23 mouse cellular contexts compared by ENCODE assay signal in genomic region chr2:59166976-59167375, GRCm38 (mm10). TPM values are rescaled to one million over a fixed set of nuclear protein-coding genes. Genes with fewer than 3 reads are reported as not detected.
A peak's percentile ranks its signal among the peaks of the same experiment; 100 is the strongest.
DNase-seq lines count a peak whose midpoint lies in the region; ATAC-seq lines count a peak whose summit lies in the region.
"Had no signal": no experiment of that assay in that cellular context is flagged by ENCODE, and none has a peak within 500 bp of the region (broad histone marks: within the 10 kb centered on the region; RNA-seq: fewer than 3 reads in every experiment).

No protein-coding gene starts in this region.

- no peak overlapping the region for H3K9ac ChIP-seq in kidney, embryonic 16.5 days (replicated peaks; ENCODE audit: low read length)
- no peak overlapping the region for H3K9ac ChIP-seq in liver, embryonic 13.5 days
- H3K9ac ChIP-seq in liver, embryonic 12.5 days = no peak overlapping the region
- H3K9ac ChIP-seq in stomach, embryonic 16.5 days (ENCODE audit: low read length) = no peak overlapping the region
- H3K9ac ChIP-seq: forebrain, embryonic 13.5 days; heart, embryonic 15.5 days; hindbrain, embryonic 15.5 days; limb, embryonic 13.5 days; liver, embryonic 15.5 days; midbrain, embryonic 13.5 days had no signal

- no peaks in the 10 kb centered on the region for H3K36me3 ChIP-seq in kidney, embryonic 16.5 days (ENCODE audit: insufficient read depth, low read length)
- H3K36me3 ChIP-seq in liver, embryonic 13.5 days = no peaks in the 10 kb centered on the region
- no peaks in the 10 kb centered on the region for H3K36me3 ChIP-seq in liver, embryonic 12.5 days
- no peaks in the 10 kb centered on the region for H3K36me3 ChIP-seq in stomach, embryonic 16.5 days (ENCODE audit: control insufficient read depth, insufficient read depth, low read length)
- H3K36me3 ChIP-seq: heart, embryonic 15.5 days; hindbrain, embryonic 15.5 days; limb, embryonic 13.5 days; liver, embryonic 15.5 days; midbrain, embryonic 13.5 days had no signal

- no peak overlapping the region for H3K4me2 ChIP-seq in kidney, embryonic 16.5 days (replicated peaks; ENCODE audit: low read depth, low read length)
- H3K4me2 ChIP-seq in liver, embryonic 13.5 days = no peak overlapping the region
- no peak overlapping the region for H3K4me2 ChIP-seq in liver, embryonic 12.5 days
- H3K4me2 ChIP-seq in stomach, embryonic 16.5 days (ENCODE audit: low read depth, low read length) = no peak overlapping the region
- H3K4me2 ChIP-seq: forebrain, embryonic 13.5 days; heart, embryonic 15.5 days; hindbrain, embryonic 15.5 days; limb, embryonic 13.5 days; liver, embryonic 15.5 days; midbrain, embryonic 13.5 days had no signal

- peak; percentile 85 for DNase-seq in kidney, adult 9 months
- no peak for DNase-seq in liver, embryonic 13.5 days
- DNase-seq in thymus, postnatal 14 days = no peak
- DNase-seq in frontal cortex, postnatal 10 days (ENCODE audit: low spot score in 2 of 2) = no peak
- DNase-seq: adrenal gland, postnatal 10 days; cerebellum, adult 18-20 months; cerebellum, postnatal 36 days; embryo, embryonic 11 days; lung, postnatal 10 days; right cerebral cortex, postnatal 14 days; spleen, adult 18-20 months; thymus, postnatal 4 days had no signal

- peaks cover 44% of the 10 kb centered on the region for H3K4me1 ChIP-seq in kidney, embryonic 16.5 days (ENCODE audit: insufficient read depth, low read length)
- peaks cover 46% of the 10 kb centered on the region for H3K4me1 ChIP-seq in liver, embryonic 13.5 days (replicated peaks)
- peaks cover 43% of the 10 kb centered on the region for H3K4me1 ChIP-seq in liver, embryonic 12.5 days
- peaks cover 33% of the 10 kb centered on the region for H3K4me1 ChIP-seq in stomach, embryonic 16.5 days (ENCODE audit: control insufficient read depth, insufficient read depth, low read length)

- no peak overlapping the region for H3K4me3 ChIP-seq in kidney, embryonic 16.5 days (ENCODE audit: low read length)
- H3K4me3 ChIP-seq in liver, embryonic 13.5 days (replicated peaks) = no peak overlapping the region
- H3K4me3 ChIP-seq in liver, embryonic 12.5 days = no peak overlapping the region
- H3K4me3 ChIP-seq in stomach, embryonic 16.5 days (replicated peaks; ENCODE audit: low read length) = no peak overlapping the region
- H3K4me3 ChIP-seq: forebrain, embryonic 13.5 days; heart, embryonic 15.5 days; hindbrain, embryonic 15.5 days; layer of hippocampus, adult 2 months; limb, embryonic 13.5 days; liver, embryonic 15.5 days; midbrain, embryonic 13.5 days had no signal

- WGBS in kidney, embryonic 16.5 days = 64% methylated on average over 4 of the region's 4 CpGs
- 55% methylated on average over 4 of the region's 4 CpGs for WGBS in liver, embryonic 13.5 days (ENCODE audit: insufficient replicate concordance)
- whole genome bisulfite sequencing in liver, embryonic 12.5 days (ENCODE audit: insufficient replicate concordance) = 69% methylated on average over 4 of the region's 4 CpGs
- 69% methylated on average over 4 of the region's 4 CpGs for WGBS in stomach, embryonic 16.5 days

- no peaks in the 10 kb centered on the region for H3K9me3 ChIP-seq in kidney, embryonic 16.5 days (ENCODE audit: low read length)
- no peaks in the 10 kb centered on the region for H3K9me3 ChIP-seq in liver, embryonic 13.5 days (replicated peaks)
- H3K9me3 ChIP-seq in liver, embryonic 12.5 days (replicated peaks) = no peaks in the 10 kb centered on the region
- no peaks in the 10 kb centered on the region for H3K9me3 ChIP-seq in stomach, embryonic 16.5 days (replicated peaks; ENCODE audit: control insufficient read depth, low read length)
- H3K9me3 ChIP-seq: forebrain, embryonic 13.5 days; heart, embryonic 15.5 days; hindbrain, embryonic 15.5 days; limb, embryonic 13.5 days; liver, embryonic 15.5 days; midbrain, embryonic 13.5 days had no signal

- H3K27ac ChIP-seq in kidney, embryonic 16.5 days (ENCODE audit: low read length) = no peak overlapping the region
- H3K27ac ChIP-seq in liver, embryonic 13.5 days = no peak overlapping the region
- no peak overlapping the region for H3K27ac ChIP-seq in liver, embryonic 12.5 days
- peak overlapping the region; percentile 79 for H3K27ac ChIP-seq in stomach, embryonic 16.5 days (ENCODE audit: low read length)
- H3K27ac ChIP-seq: forebrain, embryonic 13.5 days; heart, embryonic 15.5 days; hindbrain, embryonic 15.5 days; layer of hippocampus, adult 2 months; limb, embryonic 13.5 days; liver, embryonic 15.5 days; midbrain, embryonic 13.5 days had no signal

- H3K27me3 ChIP-seq in kidney, embryonic 16.5 days (ENCODE audit: insufficient read depth, low read length) = no peaks in the 10 kb centered on the region
- 0 out of 2 replicates have a peak, but pooled peaks cover under 1% of the 10 kb centered on the region for H3K27me3 ChIP-seq in liver, embryonic 13.5 days
- H3K27me3 ChIP-seq in liver, embryonic 12.5 days (replicated peaks) = no peaks in the 10 kb centered on the region
- no peaks in the 10 kb centered on the region for H3K27me3 ChIP-seq in stomach, embryonic 16.5 days (ENCODE audit: control insufficient read depth, insufficient read depth, low read length)
- H3K27me3 ChIP-seq: forebrain, embryonic 13.5 days; heart, embryonic 15.5 days; hindbrain, embryonic 15.5 days; limb, embryonic 13.5 days; midbrain, embryonic 13.5 days had no signal

- ATAC-seq in kidney, embryonic 16.5 days (ENCODE audit: low FRiP score, low TSS enrichment) = no peak
- ATAC-seq in liver, embryonic 13.5 days (ENCODE audit: low read depth) = 0 out of 2 replicates have a peak, but pooled peaks have one; percentile 19
- no peak for ATAC-seq in liver, embryonic 12.5 days
- peak; percentile 40 for ATAC-seq in activated CD4-positive, CD25-positive, alpha-beta regulatory T cell, adult 4 months
- ATAC-seq in stomach, embryonic 16.5 days (ENCODE audit: insufficient read depth, low FRiP score) = no peak
- ATAC-seq: forebrain, embryonic 13.5 days; midbrain, embryonic 13.5 days had no signal

RNA-seq across cellular contexts. Expression of gene Pkp4, which starts 6.3 kb away (rescaled TPM):
- polyA plus RNA-seq in kidney, embryonic 16.5 days (2015; fragmentation: Nextera tagmentation; extraction: Ambion mirVana) = 23.5 and 27.6 TPM in 2 replicates
- 5.8 and 6.3 TPM in 2 replicates for polyA plus RNA-seq in liver, embryonic 13.5 days (2015; fragmentation: Nextera tagmentation; extraction: Ambion mirVana)
- polyA plus RNA-seq in liver, embryonic 12.5 days (2016; fragmentation: Nextera tagmentation; extraction: Ambion mirVana) = 7.4 and 7.6 TPM in 2 replicates
- 10 to 100 TPM in 1 of 2 experiments, 1 to 10 TPM in 1; 9.4 to 12.0 TPM for polyA plus RNA-seq in activated CD4-positive, CD25-positive, alpha-beta regulatory T cell, adult 4 months (2017; shearing (Covaris generic))
- polyA plus RNA-seq in stomach, embryonic 16.5 days (2015; fragmentation: Nextera tagmentation; extraction: Ambion mirVana) = 30.0 and 32.6 TPM in 2 replicates

RNA-seq across cellular contexts. Expression of gene Ccdc148, which starts 6.5 kb away (rescaled TPM):
- 1.4 and 1.6 TPM in 2 replicates for polyA plus RNA-seq in kidney, embryonic 16.5 days (2015; fragmentation: Nextera tagmentation; extraction: Ambion mirVana)
- 0.20 and 0.25 TPM in 2 replicates for polyA plus RNA-seq in liver, embryonic 13.5 days (2015; fragmentation: Nextera tagmentation; extraction: Ambion mirVana)
- polyA plus RNA-seq in liver, embryonic 12.5 days (2016; fragmentation: Nextera tagmentation; extraction: Ambion mirVana) = 0.11 and 0.17 TPM in 2 replicates
- 1 to 10 TPM in 1 of 2 experiments, under 1 TPM in 1; 0.86 to 1.1 TPM for polyA plus RNA-seq in activated CD4-positive, CD25-positive, alpha-beta regulatory T cell, adult 4 months (2017; shearing (Covaris generic))
- 0.93 and 1.4 TPM in 2 replicates for polyA plus RNA-seq in stomach, embryonic 16.5 days (2015; fragmentation: Nextera tagmentation; extraction: Ambion mirVana)

Comparison
In these comparisons a context has a peak if more than half of its experiments do, and no peak if none do; other contexts are left out.
1. ATAC-seq: peak in liver, embryonic 13.5 days (single experiment) and activated CD4-positive, CD25-positive, alpha-beta regulatory T cell, adult 4 months (single experiment); none in kidney, embryonic 16.5 days (single experiment), liver, embryonic 12.5 days (single experiment) and stomach, embryonic 16.5 days (single experiment).